Mouse (Mus musculus) cerebellum, adult 2 months (tissue): ENCODE measurements at regions not wholly inside any gene's neighbourhood (a gene's known extent, or its start where the extent isn't known, plus 50 kb on each side); places are given as distances from the start of the nearest gene placed in this dataset.

Experiments used
- CTCF ChIP-seq: fragments of 200-500 bp; IDR thresholded peaks from 2 replicates; pipeline ENCODE4 v1.5.1; 2011; ENCODE audit warnings: low read depth, mild to moderate bottlenecking, control low read depth, low read length, moderate library complexity, borderline replicate concordance; ENCODE audit not compliant: insufficient read depth
- POLR2A ChIP-seq: fragments of 200-500 bp; IDR thresholded peaks from 2 replicates; pipeline ENCODE4 v1.6.1; 2011; ENCODE audit warnings: low read length, control low read depth, borderline replicate concordance; ENCODE audit not compliant: insufficient read depth

GRCm38 (mm10) chr6:126337711-126338110, 171.0 kb upstream of the Ntf3 start:
- TF ChIP-seq CTCF (no peak), POLR2A (no peak)
